Mouse (Mus musculus): ENCODE data around the gene Fstl4. TPM values are rescaled to one million over a fixed set of nuclear protein-coding genes. Genes with fewer than 3 reads are reported as not detected.
"Not testable (repeated sequence)": the region's sequence is repeated elsewhere in the genome, so short reads cannot be mapped to it uniquely, and the experiment has no call there.

The Fstl4 gene
- polyA plus RNA-seq, 1 experiment, result 0.49 TPM

DNA sequence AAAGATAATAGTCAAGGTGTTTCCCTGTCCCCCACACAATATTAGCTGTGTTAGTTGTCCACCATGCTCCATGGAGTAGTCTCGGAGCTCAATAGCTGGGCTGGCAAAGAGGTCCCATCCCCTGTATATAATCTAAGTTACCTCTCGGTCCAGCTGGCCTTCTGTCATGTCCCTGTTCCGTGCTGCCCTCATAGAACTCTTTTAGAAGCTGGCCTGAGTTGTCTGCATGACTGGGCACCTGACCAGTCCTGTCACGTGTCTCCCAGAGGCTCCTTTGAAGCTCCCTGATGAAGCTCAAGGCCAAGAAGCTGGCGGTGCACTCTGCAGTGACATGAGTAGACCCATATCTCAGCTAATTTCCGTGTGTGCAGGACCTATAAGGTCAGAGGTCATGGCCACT lies 316.9 kb downstream of the Fstl4 start:
- no peak overlapping the region for H3K27ac ChIP-seq (ENCODE audit: insufficient read depth, low read depth, low read length)
- no peak overlapping the region for H3K4me3 ChIP-seq (ENCODE audit: low read depth, low read length)
- no peak for TF ChIP-seq POLR2A (IDR thresholded peaks at IDR 0.05; ENCODE audit: low read depth, low read length)
- no peak for TF ChIP-seq CTCF (IDR thresholded peaks at IDR 0.05; ENCODE audit: extremely low read depth, insufficient read length, insufficient replicate concordance, low read depth, low read length)
- no peaks in the 10 kb centered on the region for H3K27me3 ChIP-seq (ENCODE audit: control insufficient read depth, insufficient read depth, low read length)
- WGBS, result 77% methylated on average over 6 of the region's 6 CpGs
- H3K36me3 ChIP-seq (ENCODE audit: control insufficient read depth, insufficient read depth, low read length), result no peaks in the 10 kb centered on the region
- no peaks in the 10 kb centered on the region for H3K4me1 ChIP-seq (ENCODE audit: control insufficient read depth, insufficient read depth, insufficient read length, low read length)

DNA sequence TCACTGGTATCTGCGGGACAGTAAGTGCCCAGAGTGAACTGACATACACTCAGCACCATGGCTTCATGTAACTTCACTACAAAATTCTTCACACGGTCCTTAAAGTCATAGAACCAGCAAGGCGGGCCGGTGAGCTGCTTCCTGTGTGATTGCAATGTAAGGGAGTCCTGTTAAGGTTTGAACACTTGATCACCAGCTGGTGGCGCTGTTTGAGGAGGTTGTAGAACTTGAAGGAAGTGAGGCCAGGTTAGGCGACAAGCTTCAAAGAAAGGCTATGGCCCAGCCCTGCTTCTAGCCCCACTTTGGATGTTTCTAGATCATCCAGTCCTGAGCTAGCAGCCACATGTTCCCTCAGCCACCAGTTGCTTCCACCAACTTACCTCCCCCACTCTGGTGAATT lies 320.9 kb downstream of the Fstl4 start:
- TF ChIP-seq CTCF (IDR thresholded peaks at IDR 0.05; ENCODE audit: extremely low read depth, insufficient read length, insufficient replicate concordance, low read depth, low read length), result no peak; the same call in 1 of the 2 replicates
- TF ChIP-seq POLR2A (IDR thresholded peaks at IDR 0.05; ENCODE audit: low read depth, low read length), result no peak
- WGBS, result 58% methylated on average over 6 of the region's 6 CpGs
- H3K4me3 ChIP-seq (ENCODE audit: low read depth, low read length), result no peak overlapping the region
- no peaks in the 10 kb centered on the region for H3K27me3 ChIP-seq (ENCODE audit: control insufficient read depth, insufficient read depth, low read length)
- no peaks in the 10 kb centered on the region for H3K4me1 ChIP-seq (ENCODE audit: control insufficient read depth, insufficient read depth, insufficient read length, low read length)
- H3K27ac ChIP-seq (ENCODE audit: insufficient read depth, low read depth, low read length), result no peak overlapping the region
- H3K36me3 ChIP-seq (ENCODE audit: control insufficient read depth, insufficient read depth, low read length), result no peaks in the 10 kb centered on the region

DNA sequence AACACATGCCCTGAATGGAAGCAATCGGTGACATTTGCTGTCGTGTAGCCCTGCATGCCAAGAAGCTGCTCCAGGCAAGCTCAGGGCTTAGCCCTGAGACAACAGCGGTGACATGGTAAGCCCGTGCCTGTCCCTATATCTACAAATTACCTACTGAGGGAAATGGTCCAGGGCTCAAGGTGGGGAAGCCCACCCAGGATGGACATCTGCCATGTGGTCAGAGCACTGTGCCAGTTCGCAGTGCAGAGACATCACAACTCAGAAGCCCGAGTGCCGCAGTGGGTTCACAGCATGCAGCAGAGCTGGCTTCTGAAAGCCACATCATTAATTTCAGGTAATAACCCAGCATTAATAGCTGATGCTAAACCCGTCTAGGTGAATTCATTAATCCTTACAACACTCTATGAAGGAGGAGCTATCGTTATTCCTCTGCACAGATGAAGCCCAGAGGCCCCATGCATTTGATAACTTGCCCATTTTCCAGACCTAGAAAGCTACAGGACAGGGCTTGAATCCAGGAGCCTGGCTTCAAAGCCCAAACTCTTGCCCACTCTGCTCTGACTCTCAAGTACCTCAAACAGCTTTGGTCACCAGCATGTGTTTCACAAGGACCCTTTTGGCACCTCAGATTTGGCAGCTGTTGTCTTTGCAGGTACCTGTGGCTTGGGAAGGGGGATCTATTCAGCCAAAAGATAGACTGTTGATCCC lies 321.6 kb downstream of the Fstl4 start:
- no peak overlapping the region for H3K4me3 ChIP-seq (ENCODE audit: low read depth, low read length)
- H3K27ac ChIP-seq (ENCODE audit: insufficient read depth, low read depth, low read length), result no peak overlapping the region
- 70% methylated on average over 9 of the region's 9 CpGs for WGBS
- TF ChIP-seq POLR2A (IDR thresholded peaks at IDR 0.05; ENCODE audit: low read depth, low read length) (no peak), CTCF (IDR thresholded peaks at IDR 0.05; ENCODE audit: extremely low read depth, insufficient read length, insufficient replicate concordance, low read depth, low read length) (no peak)
- H3K4me1 ChIP-seq (ENCODE audit: control insufficient read depth, insufficient read depth, insufficient read length, low read length), result no peaks in the 10 kb centered on the region
- H3K27me3 ChIP-seq (ENCODE audit: control insufficient read depth, insufficient read depth, low read length), result no peaks in the 10 kb centered on the region
- no peaks in the 10 kb centered on the region for H3K36me3 ChIP-seq (ENCODE audit: control insufficient read depth, insufficient read depth, low read length)

DNA sequence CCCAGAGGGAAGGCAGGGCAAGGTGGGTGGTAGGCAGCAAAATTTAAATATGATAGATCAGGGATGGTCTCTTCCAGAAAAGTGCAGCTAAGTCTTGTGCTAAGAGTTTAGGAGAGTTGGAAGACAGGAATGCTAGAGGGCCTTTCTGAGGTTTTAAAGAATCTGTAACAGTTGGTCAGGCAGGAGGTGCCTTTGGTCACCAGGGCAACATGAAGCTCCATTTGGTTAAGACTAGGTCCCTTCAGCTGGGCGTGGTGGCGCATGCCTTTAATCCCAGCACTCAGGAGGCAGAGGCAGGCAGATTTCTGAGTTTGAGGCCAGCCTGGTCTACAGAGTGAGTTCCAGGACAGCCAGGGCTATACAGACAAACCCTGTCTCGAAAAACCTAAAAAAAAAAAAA lies 323.5 kb downstream of the Fstl4 start:
- not testable (repeated sequence) for H3K4me3 ChIP-seq (ENCODE audit: low read depth, low read length); H3K4me1 ChIP-seq (ENCODE audit: control insufficient read depth, insufficient read depth, insufficient read length, low read length); H3K36me3 ChIP-seq (ENCODE audit: control insufficient read depth, insufficient read depth, low read length); H3K27ac ChIP-seq (ENCODE audit: insufficient read depth, low read depth, low read length); H3K27me3 ChIP-seq (ENCODE audit: control insufficient read depth, insufficient read depth, low read length)
- WGBS, result 82% methylated on average over 3 of the region's 3 CpGs

DNA sequence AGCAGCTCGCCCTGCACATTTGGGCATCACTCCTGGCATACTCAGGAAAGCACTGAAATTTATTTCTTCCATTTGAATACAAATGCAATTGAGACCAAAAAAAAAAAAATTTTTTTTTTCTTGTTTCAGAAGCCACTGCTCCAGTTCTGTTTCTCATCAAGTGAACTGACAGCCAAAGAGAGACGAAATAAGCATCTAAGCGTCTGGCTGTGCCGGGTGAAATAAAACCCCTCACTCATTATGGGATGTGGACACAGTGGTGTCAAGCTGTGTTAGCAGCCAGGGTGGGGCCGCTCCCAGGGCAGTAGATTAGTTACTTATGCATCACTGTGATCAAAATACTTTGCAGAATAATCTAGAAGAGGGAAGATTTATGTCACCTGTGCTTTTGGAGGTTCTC lies 327.2 kb downstream of the Fstl4 start:
- no peaks in the 10 kb centered on the region for H3K36me3 ChIP-seq (ENCODE audit: control insufficient read depth, insufficient read depth, low read length)
- 75% methylated on average over 5 of the region's 5 CpGs for WGBS

DNA sequence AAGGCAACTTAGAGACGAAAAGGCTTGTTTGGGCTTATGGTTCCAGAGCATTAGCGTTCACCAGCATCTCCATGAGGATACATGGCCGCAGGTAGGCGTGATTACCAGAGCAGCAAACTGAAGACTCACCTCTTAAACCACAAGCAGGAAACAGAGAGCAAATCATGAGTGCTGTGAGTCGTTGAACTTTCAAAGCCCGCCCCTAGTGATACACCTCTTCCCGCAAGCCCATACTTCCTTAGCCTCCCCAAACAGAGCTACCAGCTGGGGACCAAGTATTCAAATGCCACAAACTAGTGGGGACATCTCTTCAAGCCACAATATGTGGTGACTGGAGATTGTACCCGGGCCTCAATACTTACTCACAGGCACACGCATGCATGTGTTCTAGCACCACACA lies 332.4 kb downstream of the Fstl4 start:
- H3K36me3 ChIP-seq (ENCODE audit: control insufficient read depth, insufficient read depth, low read length), result no peaks in the 10 kb centered on the region
- no peak overlapping the region for H3K27ac ChIP-seq (ENCODE audit: insufficient read depth, low read depth, low read length)
- H3K4me1 ChIP-seq (ENCODE audit: control insufficient read depth, insufficient read depth, insufficient read length, low read length), result peaks cover 3% of the 10 kb centered on the region; the same call in 1 of the 2 replicates
- TF ChIP-seq POLR2A (IDR thresholded peaks at IDR 0.05; ENCODE audit: low read depth, low read length) (no peak), CTCF (IDR thresholded peaks at IDR 0.05; ENCODE audit: extremely low read depth, insufficient read length, insufficient replicate concordance, low read depth, low read length) (no peak)
- no peak overlapping the region for H3K4me3 ChIP-seq (ENCODE audit: low read depth, low read length)
- WGBS, result 67% methylated on average over 9 of the region's 9 CpGs
- H3K27me3 ChIP-seq (ENCODE audit: control insufficient read depth, insufficient read depth, low read length), result no peaks in the 10 kb centered on the region

More for the DNA sequence above, 327.2 kb downstream of the Fstl4 start:
- Histone ChIP-seq H3K27me3 (ENCODE audit: control insufficient read depth, insufficient read depth, low read length) (no peaks in the 10 kb centered on the region), H3K4me3 (ENCODE audit: low read depth, low read length) (no peak overlapping the region), H3K4me1 (ENCODE audit: control insufficient read depth, insufficient read depth, insufficient read length, low read length) (no peaks in the 10 kb centered on the region), H3K27ac (ENCODE audit: insufficient read depth, low read depth, low read length) (no peak overlapping the region)
- TF ChIP-seq CTCF (IDR thresholded peaks at IDR 0.05; ENCODE audit: extremely low read depth, insufficient read length, insufficient replicate concordance, low read depth, low read length) (no peak), POLR2A (IDR thresholded peaks at IDR 0.05; ENCODE audit: low read depth, low read length) (no peak)

DNA sequence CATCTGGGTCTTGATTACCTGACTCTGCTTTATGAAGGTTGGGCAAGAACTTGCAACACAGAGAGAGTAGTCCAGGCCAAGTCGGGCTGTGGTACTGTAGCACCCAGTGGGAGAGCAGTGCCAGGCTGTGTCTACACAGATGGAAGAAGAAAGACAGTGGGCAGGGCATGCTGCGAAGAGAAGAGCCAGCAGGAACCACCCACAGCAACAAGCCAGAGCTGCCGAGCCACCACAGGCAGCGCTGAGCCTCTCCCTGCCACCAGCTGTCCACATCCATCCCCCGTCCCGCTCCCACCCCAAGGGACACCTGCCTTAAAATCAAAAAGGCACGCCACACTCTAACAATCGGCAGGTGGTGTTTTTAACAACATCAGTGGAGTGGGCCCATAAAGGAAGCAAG lies 332.9 kb downstream of the Fstl4 start:
- Histone ChIP-seq H3K27me3 (ENCODE audit: control insufficient read depth, insufficient read depth, low read length) (no peaks in the 10 kb centered on the region), H3K27ac (ENCODE audit: insufficient read depth, low read depth, low read length) (no peak overlapping the region), H3K4me3 (ENCODE audit: low read depth, low read length) (no peak overlapping the region), H3K36me3 (ENCODE audit: control insufficient read depth, insufficient read depth, low read length) (no peaks in the 10 kb centered on the region), H3K4me1 (ENCODE audit: control insufficient read depth, insufficient read depth, insufficient read length, low read length) (peaks cover 3% of the 10 kb centered on the region; the same call in 1 of the 2 replicates)
- no peak for TF ChIP-seq POLR2A (IDR thresholded peaks at IDR 0.05; ENCODE audit: low read depth, low read length)
- TF ChIP-seq CTCF (IDR thresholded peaks at IDR 0.05; ENCODE audit: extremely low read depth, insufficient read length, insufficient replicate concordance, low read depth, low read length), result no peak
- 45% methylated on average over 8 of the region's 8 CpGs for WGBS
